Comparison of ENCODE assay signal across 8 mouse cellular contexts in the genomic region with DNA sequence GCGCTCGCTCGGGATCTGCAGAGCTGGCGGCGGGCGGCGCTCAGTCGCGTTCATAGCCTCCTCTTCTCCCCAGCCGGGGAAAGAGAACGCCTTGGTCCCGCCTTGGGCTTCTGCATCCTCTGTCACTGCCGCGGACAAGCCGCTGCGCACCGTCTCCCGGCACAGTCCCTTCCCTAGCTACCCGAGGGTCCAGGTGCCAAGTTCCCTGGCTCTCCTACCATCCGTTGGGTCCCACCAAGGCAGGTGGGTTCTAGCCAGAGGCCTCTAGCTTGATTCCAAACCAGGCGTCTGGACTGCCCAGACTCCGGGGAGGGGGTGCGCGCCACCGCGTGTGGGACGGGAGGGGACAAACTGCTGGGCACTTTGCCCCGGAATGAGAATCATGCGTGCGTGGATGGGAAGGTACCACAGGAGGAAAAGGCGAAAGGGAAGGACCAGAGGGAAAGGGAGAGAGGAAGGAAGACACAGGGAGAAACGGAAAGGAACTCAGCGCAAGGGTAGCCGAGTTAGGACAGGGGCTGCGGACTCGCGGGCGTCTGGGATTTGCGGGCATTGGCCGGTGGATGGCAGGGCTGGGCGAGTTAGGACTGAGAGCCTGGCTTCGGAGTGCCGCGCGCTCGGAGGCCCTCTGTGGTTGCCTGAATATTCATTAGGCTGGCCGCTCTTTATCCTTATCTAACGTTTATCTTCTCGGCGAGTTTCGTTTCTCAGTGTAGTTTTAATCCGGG. TPM values are rescaled to one million over a fixed set of nuclear protein-coding genes. Genes with fewer than 3 reads are reported as not detected.
DNase-seq lines count a peak whose midpoint lies in the region; ATAC-seq and TF ChIP-seq lines count a peak whose summit lies in the region.

A gene (plus strand): TSS at position 353 of the 728 bp plus-strand sequence.

- intact Hi-C loops in left cerebral cortex, postnatal 10 days (cut with DNase I) = loop anchor here (2.0 to 10.0 kb wide), 4 partner anchors 131 to 399 kb away; a partner anchor contains a TSS

- no peak for TF ChIP-seq CTCF in testis, adult 2 months (IDR thresholded peaks at IDR 0.05; ENCODE audit: control insufficient read depth, insufficient read depth, insufficient replicate concordance, low read depth, low read length)
- no peak for TF ChIP-seq CTCF in midbrain, postnatal 0 days (IDR thresholded peaks at IDR 0.05)
- no peak for TF ChIP-seq CTCF in thymus, adult 2 months (IDR thresholded peaks at IDR 0.05; ENCODE audit: borderline replicate concordance, control insufficient read depth, extremely low read depth, insufficient read depth, low read length, poor library complexity)

- H3K36me3 ChIP-seq in testis, adult 2 months (ENCODE audit: control insufficient read depth, insufficient read depth, low read length) = no peaks in the 10 kb centered on the region
- H3K36me3 ChIP-seq in midbrain, postnatal 0 days (ENCODE audit: insufficient read depth, low read length) = no peaks in the 10 kb centered on the region
- no peaks in the 10 kb centered on the region for H3K36me3 ChIP-seq in thymus, adult 2 months (ENCODE audit: control insufficient read depth, insufficient read depth, low read length)

- no peak for TF ChIP-seq POLR2A in testis, adult 2 months (IDR thresholded peaks at IDR 0.05; ENCODE audit: control insufficient read depth, low read depth, low read length)
- TF ChIP-seq POLR2A in thymus, adult 2 months (IDR thresholded peaks at IDR 0.05; ENCODE audit: control insufficient read depth, extremely low read depth, insufficient read depth, low read length, poor library complexity) = no peak

- H3K27me3 ChIP-seq in testis, adult 2 months (ENCODE audit: control insufficient read depth, insufficient read depth, low read length) = peaks cover 33% of the 10 kb centered on the region
- H3K27me3 ChIP-seq in midbrain, postnatal 0 days (ENCODE audit: insufficient read depth, low read length) = peaks cover 85% of the 10 kb centered on the region
- H3K27me3 ChIP-seq in thymus, adult 2 months (ENCODE audit: control insufficient read depth, insufficient read depth, low read length) = peaks cover 29% of the 10 kb centered on the region; the same call in 1 of the 2 replicates

- H3K27ac ChIP-seq in testis, adult 2 months (ENCODE audit: control insufficient read depth, insufficient read depth, low read depth, low read length) = no peak within 1 kb of the TSS
- no peak within 1 kb of the TSS for H3K27ac ChIP-seq in midbrain, postnatal 0 days (ENCODE audit: low read depth, low read length)
- H3K27ac ChIP-seq in thymus, adult 2 months (ENCODE audit: control insufficient read depth, insufficient read depth, low read length) = no peak within 1 kb of the TSS

- ATAC-seq in midbrain, postnatal 0 days (ENCODE audit: low FRiP score) = no peak

- H3K9me3 ChIP-seq in midbrain, postnatal 0 days (ENCODE audit: low read length) = no peaks in the 10 kb centered on the region

- H3K4me2 ChIP-seq in midbrain, postnatal 0 days (ENCODE audit: low read depth, low read length, poor library complexity, severe bottlenecking) = peak within 1 kb of the TSS; percentile 32

- no peak within 1 kb of the TSS for H3K9ac ChIP-seq in midbrain, postnatal 0 days (replicated peaks; ENCODE audit: low read length, poor library complexity, severe bottlenecking)

- DNase-seq in testis, postnatal 14 days (ENCODE audit: low spot score) = no peak
- no peak for DNase-seq in gonadal fat pad, adult 2 months (ENCODE audit: low read depth)
- DNase-seq in kidney, adult 9 months = peak; percentile 67
- no peak for DNase-seq in midbrain, postnatal 0 days (ENCODE audit: low spot score)
- DNase-seq in right cerebral cortex, postnatal 36 days (ENCODE audit: low spot score in 2 of 2) = no peak
- DNase-seq in left cerebral cortex, postnatal 10 days (ENCODE audit: extremely low spot score in 1 of 2, low spot score in 2 of 2) = no peak
- no peak for DNase-seq in thymus, adult 2 months

- H3K4me1 ChIP-seq in testis, adult 2 months (ENCODE audit: control insufficient read depth, insufficient read depth, low read length) = peaks cover 30% of the 10 kb centered on the region
- no peaks in the 10 kb centered on the region for H3K4me1 ChIP-seq in midbrain, postnatal 0 days (ENCODE audit: insufficient read depth, low read length)
- no peaks in the 10 kb centered on the region for H3K4me1 ChIP-seq in thymus, adult 2 months (replicated peaks; ENCODE audit: control insufficient read depth, insufficient read depth, low read length)

- H3K4me3 ChIP-seq in testis, adult 2 months (ENCODE audit: control insufficient read depth, low read depth, low read length) = peak within 1 kb of the TSS; percentile 13; the same call in 1 of the 2 replicates
- peak within 1 kb of the TSS; percentile 23 for H3K4me3 ChIP-seq in midbrain, postnatal 0 days (ENCODE audit: low read depth, low read length)
- H3K4me3 ChIP-seq in thymus, adult 2 months (ENCODE audit: control insufficient read depth, insufficient read depth, low read length) = no peak within 1 kb of the TSS

- WGBS in midbrain, postnatal 0 days = 0% methylated on average over 52 of the region's 52 CpGs
- 2% methylated on average over 52 of the region's 52 CpGs for WGBS in thymus, adult 2 months

RNA-seq across cellular contexts. Expression of the gene that starts here (rescaled TPM):
- 2.7 and 5.4 TPM in 2 replicates for polyA plus RNA-seq in testis, adult 2 months (2012; rRNA removed)
- polyA plus RNA-seq in gonadal fat pad, adult 2 months (2012; rRNA removed) = 15.7 and 31.3 TPM in 2 replicates
- total RNA-seq in midbrain, postnatal 0 days (2014; rRNA removed) = 0.28 and 0.77 TPM in 2 replicates
- 0.19 and 0.21 TPM in 2 replicates for polyA plus RNA-seq in midbrain, postnatal 0 days (2015; fragmentation: Nextera tagmentation; extraction: Ambion mirVana)
- not detected for total RNA-seq in left cerebral cortex, postnatal 10 days (2021)
- 0.10 and 0.12 TPM in 2 replicates for polyA plus RNA-seq in thymus, adult 2 months (2012; rRNA removed)
